Mouse (Mus musculus): Measurements from ENCODE around the gene Fbln7. TPM values are rescaled to one million over a fixed set of nuclear protein-coding genes. Genes with fewer than 3 reads are reported as not detected.

The Fbln7 gene
- polyA plus RNA-seq, 1 experiment: 0.19 TPM

GRCm38 (mm10) chr2:128924799-128925198 lies 62.0 kb downstream of the Fbln7 start:
- Histone ChIP-seq H3K36me3 (ENCODE audit: control insufficient read depth, insufficient read depth) (peaks cover 9% of the 10 kb centered on the region), H3K4me2 (ENCODE audit: low read depth) (no peak overlapping the region), H3K27me3 (ENCODE audit: control insufficient read depth, insufficient read depth, insufficient read length) (no peaks in the 10 kb centered on the region), H3K79me2 (ENCODE audit: control insufficient read depth, insufficient read depth) (no peaks in the 10 kb centered on the region), H3K4me3 (no peak overlapping the region), H3ac (ENCODE audit: control insufficient read depth, insufficient read length) (no peak overlapping the region)
- TF ChIP-seq MYOG (IDR thresholded peaks at IDR 0.05; ENCODE audit: control insufficient read depth in 1 of 3, insufficient read depth in 1 of 3, insufficient read length in 2 of 3, low read depth in 2 of 3) (no peak), SRF (IDR thresholded peaks at IDR 0.05; ENCODE audit: control insufficient read depth, insufficient read length, low read depth) (no peak), TCF12 (IDR thresholded peaks at IDR 0.05; ENCODE audit: insufficient read depth, poor library complexity, severe bottlenecking) (no peak), POLR2A (IDR thresholded peaks at IDR 0.05; ENCODE audit: insufficient read length, low read depth) (no peak), CEBPB (IDR thresholded peaks at IDR 0.05; ENCODE audit: insufficient read depth, poor library complexity, severe bottlenecking) (no peak), TCF3 (IDR thresholded peaks at IDR 0.05; ENCODE audit: insufficient read length, low read depth) (no peak), USF1 (IDR thresholded peaks at IDR 0.05; ENCODE audit: low read depth) (no peak), MAX (IDR thresholded peaks at IDR 0.05; ENCODE audit: low read depth) (no peak), POLR2AphosphoS2 (IDR thresholded peaks at IDR 0.05; ENCODE audit: insufficient read length, low read depth) (no peak), MYOD1 (IDR thresholded peaks at IDR 0.05; ENCODE audit: control insufficient read depth in 1 of 3, insufficient read length in 2 of 3, low read depth in 2 of 3) (no peak), REST (IDR thresholded peaks at IDR 0.05; ENCODE audit: insufficient read depth, insufficient read length) (no peak), E2F4 (IDR thresholded peaks at IDR 0.05; ENCODE audit: insufficient read depth) (no peak)

- Histone ChIP-seq H3K79me2 (ENCODE audit: control insufficient read depth, insufficient read depth) (no peaks in the 10 kb centered on the region), H3K4me3 (no peak overlapping the region), H3K36me3 (ENCODE audit: control insufficient read depth, insufficient read depth) (peaks cover 9% of the 10 kb centered on the region), H3K4me2 (ENCODE audit: low read depth) (no peak overlapping the region), H3ac (ENCODE audit: control insufficient read depth, insufficient read length) (no peak overlapping the region), H3K27me3 (ENCODE audit: control insufficient read depth, insufficient read depth, insufficient read length) (no peaks in the 10 kb centered on the region)
- no peak for TF ChIP-seq USF1 (IDR thresholded peaks at IDR 0.05; ENCODE audit: low read depth)
- TF ChIP-seq TCF3 (IDR thresholded peaks at IDR 0.05; ENCODE audit: insufficient read length, low read depth): no peak
- TF ChIP-seq MYOG (IDR thresholded peaks at IDR 0.05; ENCODE audit: control insufficient read depth in 1 of 3, insufficient read depth in 1 of 3, insufficient read length in 2 of 3, low read depth in 2 of 3): no peak
- no peak for TF ChIP-seq SRF (IDR thresholded peaks at IDR 0.05; ENCODE audit: control insufficient read depth, insufficient read length, low read depth)
- TF ChIP-seq REST (IDR thresholded peaks at IDR 0.05; ENCODE audit: insufficient read depth, insufficient read length): no peak
- TF ChIP-seq POLR2A (IDR thresholded peaks at IDR 0.05; ENCODE audit: insufficient read length, low read depth): no peak
- TF ChIP-seq CEBPB (IDR thresholded peaks at IDR 0.05; ENCODE audit: insufficient read depth, poor library complexity, severe bottlenecking): no peak
- TF ChIP-seq MAX (IDR thresholded peaks at IDR 0.05; ENCODE audit: low read depth): no peak
- TF ChIP-seq MYOD1 (IDR thresholded peaks at IDR 0.05; ENCODE audit: control insufficient read depth in 1 of 3, insufficient read length in 2 of 3, low read depth in 2 of 3): no peak
- no peak for TF ChIP-seq POLR2AphosphoS2 (IDR thresholded peaks at IDR 0.05; ENCODE audit: insufficient read length, low read depth)
- TF ChIP-seq TCF12 (IDR thresholded peaks at IDR 0.05; ENCODE audit: insufficient read depth, poor library complexity, severe bottlenecking): no peak
- no peak for TF ChIP-seq E2F4 (IDR thresholded peaks at IDR 0.05; ENCODE audit: insufficient read depth)
These were observed 65.7 kb downstream of the Fbln7 start for GRCm38 (mm10) chr2:128928446-128928845.

- no peak for TF ChIP-seq CEBPB (IDR thresholded peaks at IDR 0.05; ENCODE audit: insufficient read depth, poor library complexity, severe bottlenecking)
- no peak for TF ChIP-seq MYOD1 (IDR thresholded peaks at IDR 0.05; ENCODE audit: control insufficient read depth in 1 of 3, insufficient read length in 2 of 3, low read depth in 2 of 3)
- TF ChIP-seq POLR2A (IDR thresholded peaks at IDR 0.05; ENCODE audit: insufficient read length, low read depth): no peak
- TF ChIP-seq SRF (IDR thresholded peaks at IDR 0.05; ENCODE audit: control insufficient read depth, insufficient read length, low read depth): no peak
- peaks cover 8% of the 10 kb centered on the region for H3K36me3 ChIP-seq (ENCODE audit: control insufficient read depth, insufficient read depth)
- no peaks in the 10 kb centered on the region for H3K79me2 ChIP-seq (ENCODE audit: control insufficient read depth, insufficient read depth)
- no peak overlapping the region for H3ac ChIP-seq (ENCODE audit: control insufficient read depth, insufficient read length)
- no peak overlapping the region for H3K4me3 ChIP-seq
- no peaks in the 10 kb centered on the region for H3K27me3 ChIP-seq (ENCODE audit: control insufficient read depth, insufficient read depth, insufficient read length)
- no peak overlapping the region for H3K4me2 ChIP-seq (ENCODE audit: low read depth)
These were observed 67.9 kb downstream of the Fbln7 start for GRCm38 (mm10) chr2:128930704-128931103.

- no peaks in the 10 kb centered on the region for H3K79me2 ChIP-seq (ENCODE audit: control insufficient read depth, insufficient read depth)
- H3K27me3 ChIP-seq (ENCODE audit: control insufficient read depth, insufficient read depth, insufficient read length): no peaks in the 10 kb centered on the region
- H3K36me3 ChIP-seq (ENCODE audit: control insufficient read depth, insufficient read depth): no peaks in the 10 kb centered on the region
- H3K4me2 ChIP-seq (ENCODE audit: low read depth): no peak overlapping the region
- TF ChIP-seq MYOG (IDR thresholded peaks at IDR 0.05; ENCODE audit: control insufficient read depth in 1 of 3, insufficient read depth in 1 of 3, insufficient read length in 2 of 3, low read depth in 2 of 3): no peak
- no peak for TF ChIP-seq USF1 (IDR thresholded peaks at IDR 0.05; ENCODE audit: low read depth)
- TF ChIP-seq REST (IDR thresholded peaks at IDR 0.05; ENCODE audit: insufficient read depth, insufficient read length): no peak
- H3K4me3 ChIP-seq: no peak overlapping the region
- H3ac ChIP-seq (ENCODE audit: control insufficient read depth, insufficient read length): no peak overlapping the region
These were observed 73.5 kb downstream of the Fbln7 start for GRCm38 (mm10) chr2:128936256-128936655.

- Histone ChIP-seq H3K27me3 (ENCODE audit: control insufficient read depth, insufficient read depth, insufficient read length) (no peaks in the 10 kb centered on the region), H3K36me3 (ENCODE audit: control insufficient read depth, insufficient read depth) (no peaks in the 10 kb centered on the region), H3K4me2 (ENCODE audit: low read depth) (peak within 1 kb of the TSS; percentile 99), H3K4me3 (peak within 1 kb of the TSS; percentile 48), H3ac (ENCODE audit: control insufficient read depth, insufficient read length) (peak within 1 kb of the TSS; percentile 71), H3K79me2 (ENCODE audit: control insufficient read depth, insufficient read depth) (no peaks in the 10 kb centered on the region)
- TF ChIP-seq REST (IDR thresholded peaks at IDR 0.05; ENCODE audit: insufficient read depth, insufficient read length) (no peak), POLR2A (IDR thresholded peaks at IDR 0.05; ENCODE audit: insufficient read length, low read depth) (peak; percentile 89), MYOD1 (IDR thresholded peaks at IDR 0.05; ENCODE audit: control insufficient read depth in 1 of 3, insufficient read length in 2 of 3, low read depth in 2 of 3) (peak in 2 of 3 experiments; percentile 1 to 38), MAX (IDR thresholded peaks at IDR 0.05; ENCODE audit: low read depth) (no peak), MYOG (IDR thresholded peaks at IDR 0.05; ENCODE audit: control insufficient read depth in 1 of 3, insufficient read depth in 1 of 3, insufficient read length in 2 of 3, low read depth in 2 of 3) (peak in 1 of 3 experiments; percentile 14), POLR2AphosphoS2 (IDR thresholded peaks at IDR 0.05; ENCODE audit: insufficient read length, low read depth) (peak; percentile 70)
These were observed 81.1 kb downstream of the Fbln7 start, which contains the start of gene Zc3h8 for GRCm38 (mm10) chr2:128943538-128944528. Zc3h8 (minus strand) TSS chr2:128944077.
